Mouse (Mus musculus): ENCODE results near the gene Tmtc1.

Gene Tmtc1

DNA sequence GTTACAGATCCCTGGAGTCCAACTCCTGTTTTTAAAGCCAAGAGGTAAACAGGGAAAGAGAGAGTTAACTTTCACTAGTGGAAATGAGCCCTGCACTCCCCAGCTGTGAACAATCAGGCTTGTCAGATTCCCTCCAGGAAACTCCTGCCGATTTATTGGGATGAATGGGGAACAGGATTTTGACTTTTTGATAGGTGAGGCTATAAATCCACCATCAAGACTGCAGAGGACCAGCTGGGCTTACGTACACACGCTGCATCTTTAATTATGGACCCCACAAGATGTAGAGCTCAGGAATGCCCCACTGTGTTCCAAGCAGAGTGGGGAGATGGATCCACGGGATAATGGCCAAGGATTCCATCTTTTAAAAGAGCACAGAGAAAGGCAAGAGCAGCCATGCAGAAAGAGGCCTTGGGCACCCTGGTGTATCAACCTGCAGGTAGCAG, 77.1 kb downstream of the Tmtc1 start:
- no peak for DNase-seq (ENCODE audit: low spot score)

DNA sequence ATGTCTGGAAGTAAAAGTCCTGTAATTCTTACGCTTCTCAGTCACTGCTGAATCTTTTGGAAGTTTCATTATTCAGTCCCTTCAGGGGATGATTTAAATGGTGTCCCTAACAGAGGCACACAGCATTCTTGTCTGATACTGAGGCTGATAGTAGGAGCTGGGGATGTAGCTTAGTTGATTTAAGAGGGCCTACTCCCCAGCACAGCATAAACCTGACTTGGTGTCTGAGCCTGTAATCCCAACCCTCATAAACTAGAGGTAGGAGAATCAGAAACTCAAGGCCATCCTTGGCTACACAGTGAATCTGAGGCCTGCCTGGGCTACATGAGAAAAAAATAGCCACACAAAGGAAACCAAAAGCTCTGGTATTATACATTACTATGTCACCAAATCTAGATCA, 77.6 kb downstream of the Tmtc1 start:
- no peak for DNase-seq (ENCODE audit: low spot score)

DNA sequence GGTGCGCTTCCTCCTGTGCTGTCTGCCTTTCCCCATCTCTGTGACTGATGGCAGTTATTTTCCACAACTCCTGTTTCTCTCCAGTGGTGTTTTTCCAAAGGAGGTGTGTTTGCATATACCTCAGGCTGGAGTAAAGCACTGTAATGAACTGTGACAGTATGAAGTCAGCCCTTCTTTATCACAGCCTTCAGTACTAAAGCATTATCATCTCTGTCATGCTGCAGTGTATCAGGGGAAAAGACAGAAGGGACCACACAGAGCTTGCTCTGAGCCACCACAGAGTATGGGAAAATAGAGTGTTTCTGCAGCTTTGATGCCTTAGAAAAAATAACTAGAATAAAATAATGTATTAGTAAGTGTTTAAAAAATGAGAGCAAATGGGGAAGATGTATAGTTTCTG, 81.0 kb downstream of the Tmtc1 start:
- DNase-seq (ENCODE audit: low spot score) = no peak

DNA sequence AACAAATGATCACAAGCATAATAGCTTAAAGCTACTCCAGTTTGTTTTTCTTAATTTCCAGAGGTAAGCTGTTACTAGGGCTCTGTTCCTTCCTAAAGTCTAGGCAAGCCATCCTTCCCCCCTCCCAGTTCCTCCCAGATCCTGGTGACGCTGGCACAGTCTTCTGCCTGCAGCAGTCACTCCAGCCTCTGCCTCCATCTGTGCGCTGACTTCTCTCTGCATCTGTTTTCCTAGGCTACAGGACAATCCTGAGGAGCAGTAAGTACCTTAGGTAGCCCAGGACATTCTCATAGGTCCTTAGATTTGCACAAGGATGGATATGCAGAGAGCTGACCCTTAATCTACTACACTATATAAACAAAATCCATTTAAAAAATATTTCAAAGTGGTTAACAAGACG, 81.7 kb downstream of the Tmtc1 start:
- DNase-seq (ENCODE audit: low spot score) = no peak

DNA sequence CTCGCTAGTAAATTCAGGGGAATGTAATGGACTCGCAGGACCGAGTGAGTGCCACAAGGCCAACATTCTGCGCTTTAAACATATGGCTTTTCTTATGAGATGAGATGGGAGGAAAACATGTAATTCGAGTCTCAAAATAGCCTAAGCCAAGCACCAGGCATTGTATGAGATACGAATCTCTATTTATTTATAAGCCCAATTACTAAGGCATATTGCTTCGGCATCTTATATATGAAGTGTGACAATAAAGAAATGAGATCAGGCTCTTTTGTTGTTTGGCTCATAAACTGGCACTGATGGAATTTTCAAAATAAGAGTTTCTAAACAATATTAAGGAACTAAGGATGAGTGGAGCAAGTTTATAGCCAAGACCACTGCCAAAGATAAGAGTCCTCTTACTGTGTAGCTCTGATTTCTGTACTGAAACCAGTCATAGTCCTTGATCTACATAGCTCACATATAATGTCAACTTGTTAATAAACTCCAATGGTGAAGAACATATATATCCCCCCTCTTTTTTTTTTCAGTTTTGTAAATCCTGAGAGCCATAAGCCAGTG, 84.8 kb downstream of the Tmtc1 start:
- no peak for DNase-seq (ENCODE audit: low spot score)

DNA sequence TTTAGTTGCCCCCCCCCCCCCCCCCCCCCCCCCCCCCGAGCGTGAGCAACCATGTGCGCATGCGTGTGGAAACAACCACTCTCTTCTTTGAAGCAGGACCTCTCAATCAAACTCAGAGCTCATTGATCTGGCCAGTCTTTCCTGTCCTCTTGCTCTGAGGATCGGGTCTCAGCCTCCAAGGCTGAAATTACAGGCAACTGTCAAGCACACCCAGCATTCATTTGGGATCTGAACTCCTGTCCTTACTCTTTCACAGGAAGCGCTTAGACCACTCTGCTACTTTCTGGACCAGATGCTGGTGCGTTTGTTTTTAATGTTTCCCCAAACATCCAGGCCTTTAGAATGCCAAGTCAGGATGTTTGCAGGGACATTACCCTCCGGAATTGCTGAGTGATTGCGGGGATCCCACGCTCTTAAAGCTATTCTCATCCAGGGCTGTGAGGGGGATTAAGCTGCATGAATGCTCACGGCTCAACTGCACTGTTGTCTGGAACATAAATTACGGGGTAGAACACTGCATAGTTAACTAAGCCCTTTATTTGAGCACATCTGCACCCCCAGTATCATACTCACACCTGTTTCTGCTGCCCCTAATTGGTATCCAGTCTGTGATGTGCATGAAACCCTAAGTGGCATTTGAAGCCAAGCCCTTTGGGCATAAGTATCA, 85.5 kb downstream of the Tmtc1 start:
- no peak for DNase-seq (ENCODE audit: low spot score)

DNA sequence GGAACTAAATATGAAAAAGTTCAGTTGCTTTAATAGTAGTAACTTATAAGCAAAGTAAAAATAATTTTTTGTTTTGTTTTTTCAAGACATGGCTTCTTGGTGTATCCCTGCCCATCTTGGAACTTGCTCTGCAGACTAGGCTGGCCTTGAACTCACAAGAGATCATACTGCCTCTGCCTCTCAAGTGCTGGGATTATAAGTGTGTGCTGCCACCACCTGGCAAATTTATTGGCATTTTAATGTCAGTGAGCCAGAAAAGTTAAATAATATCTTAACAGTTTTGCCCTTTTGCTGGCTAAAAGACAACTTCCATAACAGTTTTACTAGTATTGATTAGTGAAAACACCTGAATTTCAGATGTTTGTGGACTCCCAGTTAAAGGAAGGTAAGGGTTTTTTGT, 88.0 kb downstream of the Tmtc1 start:
- DNase-seq (ENCODE audit: low spot score) = no peak

DNA sequence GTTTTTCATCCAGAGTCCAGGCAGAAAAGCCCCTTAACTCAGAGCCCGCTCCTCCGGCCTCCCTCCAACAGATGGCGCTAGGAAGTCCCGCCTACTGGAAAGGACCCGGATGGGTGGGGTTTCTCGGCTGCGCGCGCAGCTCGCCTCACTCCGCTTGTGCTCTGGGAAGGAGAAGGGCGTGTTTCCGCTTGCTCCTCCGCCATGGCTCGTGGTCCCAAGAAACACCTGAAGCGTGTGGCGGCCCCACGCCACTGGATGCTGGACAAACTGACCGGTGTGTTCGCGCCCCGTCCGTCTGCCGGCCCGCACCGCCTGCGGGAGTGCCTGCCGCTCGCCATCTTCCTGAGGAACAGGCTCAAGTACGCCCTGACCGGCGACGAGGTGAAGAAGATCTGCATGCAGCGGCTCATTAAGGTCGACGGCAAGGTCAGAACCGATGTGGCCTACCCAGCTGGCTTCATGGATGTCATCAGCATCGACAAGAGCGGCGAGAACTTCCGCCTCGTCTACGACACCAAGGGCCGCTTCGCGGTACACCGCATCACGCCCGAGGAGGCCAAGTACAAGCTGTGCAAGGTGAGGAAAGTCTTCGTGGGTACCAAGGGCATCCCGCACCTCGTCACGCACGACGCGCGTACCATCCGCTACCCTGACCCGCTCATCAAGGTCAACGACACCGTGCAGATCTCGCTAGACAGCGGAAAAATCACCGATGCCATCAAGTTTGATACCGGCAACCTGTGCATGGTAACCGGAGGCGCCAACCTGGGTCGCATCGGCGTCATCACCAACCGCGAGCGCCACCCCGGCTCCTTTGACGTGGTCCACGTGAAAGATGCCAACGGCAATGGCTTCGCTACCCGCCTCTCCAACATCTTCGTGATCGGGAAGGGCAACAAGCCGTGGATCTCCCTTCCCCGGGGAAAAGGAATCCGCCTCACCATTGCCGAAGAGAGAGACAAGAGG, 89.4 kb downstream of the Tmtc1 start:
- peak; percentile 32 for DNase-seq (ENCODE audit: low spot score)

DNA sequence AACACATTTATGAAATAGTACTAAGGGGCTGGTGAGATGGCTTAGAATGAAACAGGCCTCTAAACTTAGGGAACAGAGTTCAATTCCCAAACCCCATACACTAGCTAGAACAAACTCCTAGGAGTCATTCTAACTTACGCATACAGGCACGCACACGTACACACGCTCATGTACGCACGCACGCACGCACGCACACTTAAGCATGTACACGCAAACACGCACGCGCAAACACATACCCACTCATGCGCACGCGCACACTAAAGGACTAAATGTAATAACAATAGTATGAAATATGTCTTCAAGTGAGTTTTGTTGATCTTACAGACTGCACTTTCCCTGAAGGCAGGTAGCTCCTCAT, 90.1 kb downstream of the Tmtc1 start:
- no peak for DNase-seq (ENCODE audit: low spot score)

DNA sequence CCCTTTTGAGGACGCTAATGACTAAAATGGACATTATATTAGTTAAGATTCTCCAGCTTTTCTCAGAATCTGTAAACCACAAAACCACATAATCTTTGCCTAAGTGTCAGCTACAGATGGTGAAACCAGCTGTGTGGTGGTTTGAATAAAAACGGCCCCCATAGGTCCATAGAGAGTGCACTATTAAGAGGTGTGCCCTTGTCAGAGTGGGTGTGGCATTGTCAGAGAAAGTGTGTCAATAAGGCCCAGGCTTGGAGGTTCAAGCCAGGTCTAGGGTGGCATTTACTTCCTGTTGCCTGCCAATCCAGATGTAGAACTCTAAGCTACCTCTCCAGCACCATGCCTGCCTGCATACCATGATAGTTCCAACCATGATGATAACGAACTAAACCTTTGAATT, 99.2 kb downstream of the Tmtc1 start:
- no peak for DNase-seq (ENCODE audit: low spot score)

DNA sequence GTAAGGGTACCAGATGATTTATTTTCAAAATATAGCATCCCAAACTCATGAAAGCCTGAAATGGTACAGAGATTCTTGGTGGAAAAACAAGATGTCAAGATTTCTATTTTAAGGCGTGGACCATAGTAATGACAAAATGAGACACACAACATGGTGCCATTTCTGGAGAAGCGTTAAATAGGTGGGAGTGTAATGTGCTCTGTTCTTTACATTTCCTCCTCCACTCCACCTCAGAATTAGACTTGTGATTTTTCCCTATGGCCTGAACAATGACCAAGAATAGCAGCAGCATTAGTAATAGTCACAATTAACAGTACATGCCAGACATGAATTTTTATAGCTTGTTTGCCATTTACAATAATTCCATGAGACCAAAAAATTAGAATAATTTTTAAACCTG, 102.0 kb downstream of the Tmtc1 start:
- DNase-seq (ENCODE audit: low spot score) = no peak

DNA sequence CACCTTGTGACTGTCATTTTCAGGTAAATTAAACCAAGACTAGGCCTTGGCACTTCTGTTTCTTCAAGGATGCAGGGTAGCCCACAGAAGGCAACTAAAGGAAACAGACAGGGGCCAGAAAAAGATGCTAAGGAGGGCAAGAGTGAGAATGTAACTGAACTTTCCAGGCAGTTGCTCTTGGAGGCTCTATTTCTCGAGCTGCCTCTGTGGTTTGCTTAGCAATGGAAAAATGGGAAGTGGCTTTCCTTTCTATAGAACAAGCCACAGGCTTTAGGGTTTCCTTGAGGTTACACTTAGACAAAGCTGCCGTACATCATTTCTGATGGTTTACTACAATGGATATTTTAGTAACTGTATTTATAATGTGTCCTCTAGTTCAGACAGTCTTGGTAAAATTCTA, 102.4 kb downstream of the Tmtc1 start:
- no peak for DNase-seq (ENCODE audit: low spot score)

DNA sequence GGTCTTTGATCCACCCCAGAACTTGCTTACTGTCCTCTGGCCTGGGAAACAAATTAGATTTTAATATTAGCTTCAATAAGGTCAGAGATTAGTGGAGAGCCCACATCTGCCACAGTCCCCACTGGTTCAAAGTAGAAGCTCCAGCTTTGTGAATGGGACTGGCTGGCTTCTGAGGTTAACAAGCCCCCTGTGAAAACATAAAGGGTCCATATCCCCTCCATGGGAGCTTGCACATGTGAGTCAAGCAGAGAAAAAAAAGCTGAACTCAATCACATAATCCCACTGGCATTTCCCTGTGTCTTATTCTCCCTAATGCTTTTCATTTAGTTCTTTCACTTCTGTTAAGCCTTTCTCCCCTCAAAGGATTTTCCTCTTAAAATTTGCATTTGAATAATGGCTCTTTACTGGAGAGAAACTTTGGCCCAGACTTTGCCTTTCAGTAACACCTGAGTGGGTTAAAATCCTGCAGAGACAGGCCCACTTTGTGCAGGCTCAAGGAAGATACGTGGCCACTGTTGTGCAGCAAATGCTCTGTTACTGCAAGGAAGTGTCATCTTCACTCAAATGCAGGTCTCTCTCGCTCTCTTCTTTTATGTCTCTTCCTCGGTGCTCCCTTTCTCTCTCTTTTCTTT, 105.7 kb downstream of the Tmtc1 start:
- no peak for DNase-seq (ENCODE audit: low spot score)

DNA sequence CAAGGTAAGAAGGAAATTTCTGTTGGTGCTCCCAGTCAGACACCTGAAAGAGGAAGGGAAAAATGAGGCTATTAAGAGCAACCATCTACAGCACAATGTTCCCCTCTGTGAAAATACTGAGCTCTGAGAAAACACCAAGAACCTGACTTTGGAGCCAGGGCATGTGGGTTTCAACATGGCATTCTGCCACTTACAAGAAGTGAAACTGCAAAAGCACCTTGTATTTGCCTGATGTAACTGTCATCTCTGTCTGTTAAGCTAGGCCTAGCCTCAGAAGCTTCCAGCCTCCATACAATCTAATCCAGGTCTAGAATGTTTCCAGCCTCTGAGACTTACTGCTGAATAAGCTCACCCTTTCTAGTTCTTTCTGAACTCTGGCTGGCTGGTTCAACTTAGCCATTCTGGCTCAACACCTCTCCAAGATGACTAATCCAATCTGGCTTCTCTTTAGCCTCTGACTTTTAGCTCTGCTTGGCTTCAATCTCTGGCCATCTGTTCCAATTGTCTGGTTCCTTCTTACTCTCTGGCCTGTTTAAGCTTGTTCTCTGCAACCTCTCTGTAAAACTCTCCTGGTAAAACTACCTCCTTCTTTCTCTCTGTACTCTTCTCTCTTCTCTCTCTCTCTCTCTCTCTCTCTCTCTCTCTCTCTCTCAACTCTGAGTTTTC, 107.8 kb downstream of the Tmtc1 start:
- DNase-seq (ENCODE audit: low spot score) = no peak

DNA sequence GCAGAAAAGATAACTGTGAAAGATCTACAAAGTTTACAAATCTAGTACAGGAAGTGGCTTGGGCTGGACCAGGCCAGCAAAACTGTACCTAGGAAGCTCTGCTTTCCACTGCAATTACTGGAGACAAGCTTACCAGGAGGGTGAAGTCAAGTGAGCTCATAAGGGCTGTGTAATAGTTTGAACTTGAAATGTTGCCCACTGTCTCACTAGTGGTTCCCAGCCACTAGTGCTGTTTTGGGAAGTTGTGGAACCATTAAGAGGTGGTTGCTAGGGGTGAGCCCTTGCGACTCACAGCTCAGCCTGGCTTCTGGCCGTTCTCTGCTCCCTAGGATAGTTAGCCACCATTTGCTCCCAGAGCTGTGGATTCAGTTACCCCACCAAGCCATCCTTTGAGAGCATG, 112.3 kb downstream of the Tmtc1 start:
- DNase-seq (ENCODE audit: low spot score) = no peak

DNA sequence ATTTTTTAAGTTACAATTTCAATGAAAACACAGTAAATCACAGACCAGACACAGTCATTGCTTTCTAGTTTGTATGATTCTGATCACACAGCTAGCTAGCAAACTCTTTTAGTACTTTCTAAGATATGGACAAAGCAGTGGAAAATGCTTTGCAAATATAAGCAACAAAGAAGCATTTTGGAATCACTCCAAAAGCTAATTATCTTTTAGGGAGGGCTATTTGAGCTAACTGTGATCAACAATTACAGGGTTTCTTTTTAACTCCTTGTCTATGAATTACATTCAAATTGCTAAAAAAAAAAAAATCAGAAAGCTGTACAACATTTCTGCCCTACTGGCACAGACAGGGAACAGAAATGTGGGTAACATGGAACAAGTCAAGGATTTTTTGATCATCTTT, 114.2 kb downstream of the Tmtc1 start:
- no peak for DNase-seq (ENCODE audit: low spot score)

DNA sequence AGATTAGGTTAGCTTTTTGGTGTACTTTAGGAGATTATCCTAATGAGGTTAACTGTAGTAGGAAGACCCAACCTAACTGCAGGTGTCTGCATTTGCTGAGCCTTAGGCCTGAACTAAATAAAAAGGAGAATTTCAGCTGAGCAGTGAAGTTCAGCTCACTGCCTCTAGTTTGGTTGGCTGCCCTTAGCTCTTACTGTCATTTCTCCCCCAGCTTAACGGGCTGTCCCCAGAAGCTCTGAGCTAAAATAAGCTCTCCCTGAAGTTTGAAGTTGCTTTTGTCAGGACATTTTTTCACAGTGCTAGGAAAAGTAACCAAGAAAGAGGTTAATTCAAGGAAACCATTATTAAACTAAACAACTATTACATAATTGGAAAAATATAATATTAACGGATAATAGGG, 115.3 kb downstream of the Tmtc1 start:
- no peak for DNase-seq (ENCODE audit: low spot score)

DNA sequence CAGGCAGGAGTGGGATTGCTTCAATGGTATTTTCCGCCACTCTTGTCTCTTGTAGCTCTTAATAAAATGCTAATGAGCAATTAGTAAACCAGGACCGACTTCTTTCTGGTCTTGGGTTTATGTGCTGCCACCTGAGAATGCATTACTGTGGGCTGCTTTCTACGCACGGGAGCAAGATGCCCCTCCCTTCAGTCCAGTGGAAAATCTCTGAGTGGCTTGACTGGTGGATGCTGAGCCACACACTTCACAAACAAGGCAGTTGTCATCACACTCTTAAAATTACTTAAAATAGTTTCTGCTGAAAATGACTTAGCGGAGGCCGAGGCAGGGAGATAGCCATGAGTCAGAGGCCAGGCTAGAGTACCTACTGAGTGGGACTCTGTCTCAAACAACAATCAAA, 116.1 kb downstream of the Tmtc1 start:
- DNase-seq (ENCODE audit: low spot score) = no peak

DNA sequence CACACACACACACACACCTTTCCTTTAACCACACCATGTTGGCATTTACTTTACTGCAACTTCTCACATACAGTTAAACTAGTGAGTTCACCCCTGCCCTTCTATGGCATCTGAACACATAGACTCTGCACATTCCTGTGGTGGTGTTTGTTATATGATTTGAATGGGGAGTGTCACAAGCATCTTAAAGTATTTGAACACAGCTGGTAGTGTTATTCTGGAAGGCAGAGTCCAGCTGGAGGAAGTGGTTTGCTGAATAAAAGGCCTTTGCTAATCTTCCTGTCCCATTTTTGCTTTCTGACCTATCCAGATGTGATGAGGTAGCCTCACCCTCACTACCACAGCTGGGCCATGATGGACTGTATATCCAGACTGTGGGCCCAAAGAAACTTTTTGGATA, 125.5 kb downstream of the Tmtc1 start:
- DNase-seq (ENCODE audit: low spot score) = no peak

DNA sequence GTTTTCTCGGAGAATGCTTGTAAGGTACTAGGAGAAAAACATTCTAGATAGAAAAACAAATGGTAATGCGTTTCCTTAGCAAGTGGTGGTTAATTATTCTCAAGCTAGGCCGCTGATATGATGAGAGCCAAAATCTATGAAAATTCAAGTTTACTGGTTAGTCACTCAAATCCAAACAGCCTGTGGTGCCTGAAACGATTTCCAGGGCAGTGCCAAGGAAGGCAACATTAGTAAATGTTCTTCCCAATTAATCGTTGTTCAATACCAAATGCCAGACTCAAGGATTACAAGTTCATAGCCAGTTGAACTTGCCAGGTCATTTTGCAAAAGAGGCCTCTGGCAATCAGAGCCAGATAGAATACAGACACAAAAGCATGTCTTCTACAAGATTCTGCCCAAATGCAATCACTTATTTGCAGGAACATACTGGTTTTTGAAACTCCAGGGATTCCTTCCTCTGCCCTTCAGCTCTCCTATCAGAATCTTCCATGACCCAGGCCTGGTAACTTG, 128.6 kb downstream of the Tmtc1 start:
- no peak for DNase-seq (ENCODE audit: low spot score)

DNA sequence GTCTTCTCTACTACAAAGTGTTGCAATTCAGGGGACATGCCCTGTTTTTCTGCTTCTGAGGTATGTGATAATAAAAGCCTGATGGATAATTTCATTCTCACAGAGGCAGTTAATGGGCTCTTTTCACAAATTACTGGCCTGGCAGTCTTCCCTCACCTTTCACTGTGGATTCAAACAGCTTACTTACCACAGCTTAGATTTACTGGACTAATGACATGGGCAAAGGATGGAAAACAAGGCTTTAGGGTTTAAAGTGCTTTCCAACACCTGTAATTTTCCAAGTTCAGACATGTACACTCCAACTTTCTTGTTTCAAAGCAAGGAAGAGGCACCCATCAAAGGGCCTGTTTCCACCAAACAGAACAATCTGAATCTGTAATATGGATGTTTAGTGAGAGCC, 129.1 kb downstream of the Tmtc1 start:
- DNase-seq (ENCODE audit: low spot score) = no peak

DNA sequence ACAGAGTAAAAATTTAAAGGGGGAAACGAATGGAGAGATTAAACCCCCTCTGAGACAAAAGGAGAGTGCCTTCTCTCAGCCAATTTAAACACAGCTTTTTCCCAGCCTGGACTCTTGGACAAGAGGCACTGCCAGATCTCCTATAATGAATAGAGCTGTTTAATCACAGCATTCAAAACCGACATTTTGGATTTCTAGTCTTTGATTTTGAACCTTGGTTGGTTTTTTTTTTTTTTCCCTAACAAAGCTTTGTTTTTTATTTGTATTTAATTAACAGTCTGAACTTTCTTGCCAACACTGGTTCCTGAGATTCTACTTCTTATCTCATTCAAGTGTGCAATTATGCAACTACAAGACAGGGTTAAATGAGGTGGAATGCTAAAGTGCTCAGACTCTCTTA, 133.2 kb downstream of the Tmtc1 start:
- no peak for DNase-seq (ENCODE audit: low spot score)
